Mouse (Mus musculus) neural tube, embryonic 14.5 days (tissue): ENCODE results near the gene Tpd52l2. TPM values are rescaled to one million over a fixed set of nuclear protein-coding genes. Genes with fewer than 3 reads are reported as not detected.

ENCODE experiments used
- ATAC-seq: fragments of 200-750 bp; cut with Nextera tagmentation; 2 replicates; pipeline ENCODE4 v1.8.0; 2017; ENCODE audit warnings: low read depth, mild to moderate bottlenecking, moderate TSS enrichment, moderate library complexity
- H3K27ac ChIP-seq: fragments of 300-500 bp; sonication (generic); 2 replicates; pipeline ENCODE4 v1.5.1; 2014; ENCODE audit warnings: low read depth, mild to moderate bottlenecking, control low read depth, low read length, moderate library complexity, mixed read lengths
- H3K27me3 ChIP-seq: fragments of 300-500 bp; sonication (generic); 2 replicates; pipeline ENCODE4 v1.6.1; 2014; ENCODE audit warnings: low read length; ENCODE audit not compliant: control insufficient read depth, insufficient read depth
- H3K36me3 ChIP-seq: fragments of 300-500 bp; sonication (generic); 2 replicates; pipeline ENCODE4 v1.6.1; 2014; ENCODE audit warnings: low read length, mixed read lengths; ENCODE audit not compliant: control insufficient read depth, insufficient read depth
- H3K4me1 ChIP-seq: fragments of 300-500 bp; sonication (generic); 2 replicates; pipeline ENCODE4 v1.6.1; 2014; ENCODE audit warnings: low read length; ENCODE audit not compliant: control insufficient read depth, insufficient read depth
- H3K4me2 ChIP-seq: fragments of 300-500 bp; sonication (generic); 2 replicates; pipeline ENCODE4 v1.6.1; 2014; ENCODE audit warnings: mild to moderate bottlenecking, low read depth, low read length, control low read depth
- H3K4me3 ChIP-seq: fragments of 300-500 bp; sonication (generic); 2 replicates; pipeline ENCODE4 v1.5.1; 2014; ENCODE audit warnings: low read depth, low read length, control low read depth, mixed read lengths
- H3K9ac ChIP-seq: fragments of 300-500 bp; sonication (generic); replicated peaks from 2 replicates; pipeline ENCODE4 v1.6.1; 2014; ENCODE audit warnings: low read depth, mild to moderate bottlenecking, control low read depth, low read length, mixed read lengths
- H3K9me3 ChIP-seq: fragments of 300-500 bp; sonication (generic); 2 replicates; pipeline ENCODE4 v1.6.1; 2016; ENCODE audit warnings: low read length; ENCODE audit not compliant: control insufficient read depth
- WGBS: fragments of 180-500 bp; shearing (Covaris S2); extraction: QIAGEN DNeasy Blood & Tissue Kit; methylation state at CpG from one replicate; pipeline ENCODE4 v1.1.7; 2014; 5-methylcytosine and 5-hydroxymethylcytosine counted together
- polyA plus RNA-seq: library from polyadenylated mRNA; unstranded; fragments of >200 nt; fragmentation: Nextera tagmentation; extraction: Ambion mirVana; gene quantifications from 2 replicates; pipeline ENCODE4 v1.2.1, GENCODE M21; 2014

Gene Tpd52l2
- polyA plus RNA-seq, 1 experiment from 2014 or later = 120 TPM

DNA sequence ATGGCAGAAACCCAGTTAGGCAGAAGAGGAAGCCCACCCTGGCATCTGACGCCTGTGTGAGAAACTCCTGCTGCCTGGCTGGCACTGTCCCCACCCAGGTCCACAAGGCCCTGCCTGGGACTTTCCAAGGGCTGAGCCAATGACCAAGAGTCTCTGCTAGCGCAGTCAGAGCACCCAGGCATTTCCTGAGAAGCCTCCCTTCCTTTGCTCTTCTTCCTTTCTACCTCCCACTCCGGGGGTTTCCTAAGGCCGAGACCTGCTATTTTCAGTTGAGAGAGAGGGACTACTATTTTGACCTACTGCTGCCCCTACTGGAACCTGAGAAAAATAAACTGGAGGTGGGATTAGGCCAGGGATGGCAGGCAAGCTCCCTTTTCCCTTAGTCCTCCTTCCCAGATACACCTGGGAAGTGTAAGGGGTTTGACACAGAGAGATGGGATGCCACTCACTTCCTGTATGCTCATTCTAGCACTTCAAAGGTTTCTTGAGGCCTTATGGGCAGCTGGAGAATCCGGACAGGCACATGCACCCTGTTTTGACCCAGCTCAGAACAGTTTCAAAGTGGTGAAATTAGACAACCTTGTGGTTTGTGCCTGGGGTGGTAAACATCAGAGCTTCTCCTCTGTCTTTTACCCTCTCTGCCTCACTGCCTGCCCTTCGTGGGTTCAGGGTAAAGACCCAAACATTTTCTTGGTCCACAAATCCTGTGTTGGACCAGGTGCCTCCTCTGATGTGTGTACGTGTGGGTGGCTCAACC lies 13.2 kb upstream of the Tpd52l2 start:
- 0 out of 2 replicates have a peak, but pooled peaks cover 4% of the 10 kb centered on the region for H3K4me1 ChIP-seq
- no peaks in the 10 kb centered on the region for H3K36me3 ChIP-seq
- H3K4me2 ChIP-seq = no peak overlapping the region
- H3K9me3 ChIP-seq = no peaks in the 10 kb centered on the region
- no peak overlapping the region for H3K27ac ChIP-seq
- no peak for ATAC-seq
- H3K4me3 ChIP-seq = no peak overlapping the region
- H3K27me3 ChIP-seq = no peaks in the 10 kb centered on the region
- H3K9ac ChIP-seq = no peak overlapping the region
- WGBS = 32% methylated on average over 7 of the region's 7 CpGs

- Histone ChIP-seq H3K4me3 (no peak overlapping the region), H3K9me3 (no peaks in the 10 kb centered on the region), H3K27me3 (no peaks in the 10 kb centered on the region), H3K27ac (no peak overlapping the region), H3K4me1 (0 out of 2 replicates have a peak, but pooled peaks cover 4% of the 10 kb centered on the region), H3K4me2 (no peak overlapping the region), H3K9ac (no peak overlapping the region), H3K36me3 (no peaks in the 10 kb centered on the region)
- WGBS = 82% methylated on average over 6 of the region's 6 CpGs
- no peak for ATAC-seq
These were observed 12.3 kb upstream of the Tpd52l2 start for GRCm38 (mm10) chr2:181484456-181485233.

- ATAC-seq = no peak
- no peaks in the 10 kb centered on the region for H3K27me3 ChIP-seq
- H3K4me2 ChIP-seq = no peak overlapping the region
- H3K4me1 ChIP-seq = 0 out of 2 replicates have a peak, but pooled peaks cover 4% of the 10 kb centered on the region
- H3K27ac ChIP-seq = no peak overlapping the region
- H3K4me3 ChIP-seq = no peak overlapping the region
- H3K36me3 ChIP-seq = no peaks in the 10 kb centered on the region
- no peak overlapping the region for H3K9ac ChIP-seq
- no peaks in the 10 kb centered on the region for H3K9me3 ChIP-seq
- WGBS = 11% methylated on average over 1 of the region's 1 CpGs
These were observed 11.2 kb upstream of the Tpd52l2 start for GRCm38 (mm10) chr2:181485741-181486140.

DNA sequence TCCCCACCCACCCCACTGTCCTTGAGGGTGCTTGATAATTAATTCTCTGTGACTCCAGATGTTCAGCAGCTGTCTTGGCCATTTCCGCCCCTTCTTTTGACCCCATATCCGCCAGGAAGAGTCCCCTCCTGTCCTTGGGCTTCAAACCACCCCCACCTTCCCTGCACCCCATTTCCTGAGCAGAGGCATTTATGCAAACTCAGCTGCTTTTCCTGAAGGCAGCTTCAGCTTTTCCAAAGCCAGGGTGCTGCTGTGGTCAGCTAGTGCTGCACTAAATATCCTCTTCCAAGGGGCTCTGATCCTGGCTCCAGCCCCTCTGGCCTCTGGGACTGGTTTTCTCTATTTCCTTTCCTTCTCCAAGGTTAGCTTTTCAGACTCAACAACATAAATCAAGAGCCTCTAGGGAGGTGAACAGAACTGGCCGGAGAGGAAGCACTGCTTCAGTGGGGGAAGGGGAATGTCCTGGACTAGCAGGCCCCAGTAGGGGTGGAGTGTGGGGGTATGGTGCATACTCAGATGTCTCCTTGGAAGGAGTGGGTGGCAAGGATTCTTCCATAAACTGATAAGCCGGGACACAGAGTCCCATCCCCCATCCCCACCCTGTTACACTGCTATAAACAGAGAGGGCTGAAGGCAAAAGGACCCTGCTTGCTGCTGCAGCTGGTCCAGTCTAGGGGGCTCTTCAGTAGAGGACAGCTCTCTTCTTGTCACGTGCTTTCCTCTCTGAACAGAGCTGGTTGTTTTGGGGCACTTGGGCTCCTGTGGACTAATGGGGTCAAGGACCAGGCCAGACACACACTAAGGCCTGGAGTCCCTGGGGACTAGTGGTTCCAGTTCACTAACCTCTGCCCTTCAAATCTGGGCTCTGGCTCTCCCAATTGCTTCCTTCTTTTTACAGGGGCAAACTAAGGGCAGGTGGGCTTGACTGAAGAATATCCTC lies 9.3 kb upstream of the Tpd52l2 start:
- Histone ChIP-seq H3K9ac (no peak overlapping the region), H3K4me3 (no peak overlapping the region), H3K4me2 (no peak overlapping the region), H3K9me3 (no peaks in the 10 kb centered on the region), H3K27me3 (no peaks in the 10 kb centered on the region), H3K36me3 (no peaks in the 10 kb centered on the region), H3K27ac (peak overlapping the region; percentile 40), H3K4me1 (0 out of 2 replicates have a peak, but pooled peaks cover 4% of the 10 kb centered on the region)
- WGBS = 23% methylated on average over 5 of the region's 5 CpGs
- peak; percentile 46; the same call in 1 of the 2 replicates for ATAC-seq

- Histone ChIP-seq H3K4me1 (peaks cover 8% of the 10 kb centered on the region; the same call in 1 of the 2 replicates), H3K4me3 (no peak overlapping the region), H3K4me2 (no peak overlapping the region), H3K9ac (no peak overlapping the region), H3K36me3 (no peaks in the 10 kb centered on the region), H3K9me3 (no peaks in the 10 kb centered on the region), H3K27ac (no peak overlapping the region), H3K27me3 (no peaks in the 10 kb centered on the region)
- 29% methylated on average over 7 of the region's 7 CpGs for WGBS
- ATAC-seq = no peak
These were observed 5.3 kb upstream of the Tpd52l2 start for GRCm38 (mm10) chr2:181491432-181492205.

DNA sequence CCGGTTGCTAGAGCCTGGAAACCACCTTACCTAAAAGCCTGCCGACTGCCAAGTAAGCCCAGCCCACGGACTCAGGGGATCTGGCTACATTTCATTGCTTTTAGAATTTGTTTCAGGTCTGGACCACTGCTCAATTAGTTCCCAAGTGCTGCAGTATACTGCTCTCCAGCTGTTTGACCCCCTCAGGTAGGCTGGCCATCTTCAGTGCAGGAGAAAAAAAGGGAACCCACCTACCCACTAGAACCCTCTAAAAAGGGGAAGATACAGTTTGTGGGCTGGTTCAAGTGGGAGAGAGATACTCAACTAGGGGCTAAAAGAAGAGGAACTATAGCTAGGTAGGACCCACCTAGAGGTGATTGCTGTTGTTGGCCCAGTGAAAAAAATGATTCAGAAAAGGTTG lies 4.7 kb upstream of the Tpd52l2 start:
- Histone ChIP-seq H3K9ac (no peak overlapping the region), H3K4me3 (no peak overlapping the region), H3K4me2 (no peak overlapping the region), H3K9me3 (no peaks in the 10 kb centered on the region), H3K4me1 (peaks cover 8% of the 10 kb centered on the region; the same call in 1 of the 2 replicates), H3K36me3 (no peaks in the 10 kb centered on the region), H3K27ac (no peak overlapping the region), H3K27me3 (no peaks in the 10 kb centered on the region)
- no peak for ATAC-seq
- WGBS = 53% methylated on average over 3 of the region's 3 CpGs

- Histone ChIP-seq H3K36me3 (no peaks in the 10 kb centered on the region), H3K9me3 (no peaks in the 10 kb centered on the region), H3K27me3 (no peaks in the 10 kb centered on the region), H3K4me2 (no peak within 1 kb of the TSS), H3K4me1 (peaks cover 10% of the 10 kb centered on the region), H3K27ac (no peak within 1 kb of the TSS), H3K4me3 (no peak within 1 kb of the TSS), H3K9ac (no peak within 1 kb of the TSS)
- no peak for ATAC-seq
- 86% methylated on average over 31 of the region's 31 CpGs for WGBS
These were observed 3.6 kb upstream of the Tpd52l2 start, which contains the start of gene Abhd16b for GRCm38 (mm10) chr2:181493156-181493927. TSS of gene Abhd16b (plus strand) at chr2:181493206.
